Mouse (Mus musculus): ENCODE results near the gene Plxdc1. TPM values are rescaled to one million over a fixed set of nuclear protein-coding genes. Genes with fewer than 3 reads are reported as not detected.

Gene Plxdc1
- polyA plus RNA-seq, 1 experiment from 2014 or later, result 0.38 TPM

GRCm38 (mm10) chr11:97942420-97943111 is 43.7 kb downstream of the Plxdc1 start:
- no peaks in the 10 kb centered on the region for H3K27me3 ChIP-seq (ENCODE audit: control insufficient read depth, insufficient read depth, low read length)
- no peaks in the 10 kb centered on the region for H3K9me3 ChIP-seq (ENCODE audit: control insufficient read depth, low read depth, low read length)
- 76% methylated on average over 15 of the region's 15 CpGs for WGBS
- H3K4me3 ChIP-seq (ENCODE audit: low read depth, low read length), result no peak overlapping the region
- no peak for ATAC-seq (ENCODE audit: insufficient number of reproducible peaks, insufficient read depth, low FRiP score, low read depth)
- no peaks in the 10 kb centered on the region for H3K4me1 ChIP-seq (ENCODE audit: control insufficient read depth, insufficient read depth, low read length)
- H3K36me3 ChIP-seq (ENCODE audit: control insufficient read depth, insufficient read depth, low read length), result no peaks in the 10 kb centered on the region
- no peak overlapping the region for H3K9ac ChIP-seq (replicated peaks; ENCODE audit: low read depth, low read length)
- no peak overlapping the region for H3K4me2 ChIP-seq (replicated peaks; ENCODE audit: low read depth, low read length)
- H3K27ac ChIP-seq (ENCODE audit: low read length), result no peak overlapping the region

- no peak overlapping the region for H3K4me3 ChIP-seq (ENCODE audit: low read depth, low read length)
- no peak overlapping the region for H3K9ac ChIP-seq (replicated peaks; ENCODE audit: low read depth, low read length)
- H3K4me1 ChIP-seq (ENCODE audit: control insufficient read depth, insufficient read depth, low read length), result no peaks in the 10 kb centered on the region
- no peaks in the 10 kb centered on the region for H3K27me3 ChIP-seq (ENCODE audit: control insufficient read depth, insufficient read depth, low read length)
- H3K36me3 ChIP-seq (ENCODE audit: control insufficient read depth, insufficient read depth, low read length), result no peaks in the 10 kb centered on the region
- no peak overlapping the region for H3K4me2 ChIP-seq (replicated peaks; ENCODE audit: low read depth, low read length)
- H3K9me3 ChIP-seq (ENCODE audit: control insufficient read depth, low read depth, low read length), result no peaks in the 10 kb centered on the region
- WGBS, result 50% methylated on average over 2 of the region's 2 CpGs
- ATAC-seq (ENCODE audit: insufficient number of reproducible peaks, insufficient read depth, low FRiP score, low read depth), result no peak
- H3K27ac ChIP-seq (ENCODE audit: low read length), result no peak overlapping the region
Measured at GRCm38 (mm10) chr11:97937469-97938105, 48.7 kb downstream of the Plxdc1 start.

GRCm38 (mm10) chr11:97936758-97937157 is 49.5 kb downstream of the Plxdc1 start:
- no peak for ATAC-seq (ENCODE audit: insufficient number of reproducible peaks, insufficient read depth, low FRiP score, low read depth)
- 34% methylated on average over 3 of the region's 3 CpGs for WGBS

GRCm38 (mm10) chr11:97935913-97936575 is 50.2 kb downstream of the Plxdc1 start:
- H3K9ac ChIP-seq (replicated peaks; ENCODE audit: low read depth, low read length), result no peak overlapping the region
- no peaks in the 10 kb centered on the region for H3K9me3 ChIP-seq (ENCODE audit: control insufficient read depth, low read depth, low read length)
- no peak for ATAC-seq (ENCODE audit: insufficient number of reproducible peaks, insufficient read depth, low FRiP score, low read depth)
- no peaks in the 10 kb centered on the region for H3K4me1 ChIP-seq (ENCODE audit: control insufficient read depth, insufficient read depth, low read length)
- WGBS, result 51% methylated on average over 4 of the region's 4 CpGs
- H3K4me2 ChIP-seq (replicated peaks; ENCODE audit: low read depth, low read length), result no peak overlapping the region
- H3K27ac ChIP-seq (ENCODE audit: low read length), result no peak overlapping the region
- H3K4me3 ChIP-seq (ENCODE audit: low read depth, low read length), result no peak overlapping the region
- no peaks in the 10 kb centered on the region for H3K27me3 ChIP-seq (ENCODE audit: control insufficient read depth, insufficient read depth, low read length)
- no peaks in the 10 kb centered on the region for H3K36me3 ChIP-seq (ENCODE audit: control insufficient read depth, insufficient read depth, low read length)

More at GRCm38 (mm10) chr11:97936758-97937157, 49.5 kb downstream of the Plxdc1 start:
- H3K36me3 ChIP-seq (ENCODE audit: control insufficient read depth, insufficient read depth, low read length), result no peaks in the 10 kb centered on the region
- H3K4me1 ChIP-seq (ENCODE audit: control insufficient read depth, insufficient read depth, low read length), result no peaks in the 10 kb centered on the region
- H3K4me3 ChIP-seq (ENCODE audit: low read depth, low read length), result no peak overlapping the region
- H3K27ac ChIP-seq (ENCODE audit: low read length), result no peak overlapping the region
- no peaks in the 10 kb centered on the region for H3K9me3 ChIP-seq (ENCODE audit: control insufficient read depth, low read depth, low read length)
- no peaks in the 10 kb centered on the region for H3K27me3 ChIP-seq (ENCODE audit: control insufficient read depth, insufficient read depth, low read length)
- no peak overlapping the region for H3K9ac ChIP-seq (replicated peaks; ENCODE audit: low read depth, low read length)
- H3K4me2 ChIP-seq (replicated peaks; ENCODE audit: low read depth, low read length), result no peak overlapping the region

- Histone ChIP-seq H3K9ac (replicated peaks; ENCODE audit: low read depth, low read length) (no peak overlapping the region), H3K9me3 (ENCODE audit: control insufficient read depth, low read depth, low read length) (no peaks in the 10 kb centered on the region), H3K27ac (ENCODE audit: low read length) (no peak overlapping the region), H3K4me3 (ENCODE audit: low read depth, low read length) (no peak overlapping the region), H3K27me3 (ENCODE audit: control insufficient read depth, insufficient read depth, low read length) (no peaks in the 10 kb centered on the region), H3K36me3 (ENCODE audit: control insufficient read depth, insufficient read depth, low read length) (no peaks in the 10 kb centered on the region), H3K4me2 (replicated peaks; ENCODE audit: low read depth, low read length) (no peak overlapping the region), H3K4me1 (ENCODE audit: control insufficient read depth, insufficient read depth, low read length) (no peaks in the 10 kb centered on the region)
- no peak for ATAC-seq (ENCODE audit: insufficient number of reproducible peaks, insufficient read depth, low FRiP score, low read depth)
- WGBS, result 84% methylated on average over 1 of the region's 1 CpGs
Measured at GRCm38 (mm10) chr11:97933553-97933952, 52.7 kb downstream of the Plxdc1 start.

- Histone ChIP-seq H3K4me3 (ENCODE audit: low read depth, low read length) (no peak overlapping the region), H3K27ac (ENCODE audit: low read length) (no peak overlapping the region), H3K4me2 (replicated peaks; ENCODE audit: low read depth, low read length) (no peak overlapping the region), H3K9me3 (ENCODE audit: control insufficient read depth, low read depth, low read length) (no peaks in the 10 kb centered on the region), H3K36me3 (ENCODE audit: control insufficient read depth, insufficient read depth, low read length) (no peaks in the 10 kb centered on the region), H3K27me3 (ENCODE audit: control insufficient read depth, insufficient read depth, low read length) (no peaks in the 10 kb centered on the region), H3K4me1 (ENCODE audit: control insufficient read depth, insufficient read depth, low read length) (no peaks in the 10 kb centered on the region), H3K9ac (replicated peaks; ENCODE audit: low read depth, low read length) (no peak overlapping the region)
- 66% methylated on average over 4 of the region's 4 CpGs for WGBS
- no peak for ATAC-seq (ENCODE audit: insufficient number of reproducible peaks, insufficient read depth, low FRiP score, low read depth)
Measured at GRCm38 (mm10) chr11:97928905-97929304, 57.3 kb downstream of the Plxdc1 start.

GRCm38 (mm10) chr11:97924217-97924616 is 62.0 kb downstream of the Plxdc1 start:
- no peaks in the 10 kb centered on the region for H3K9me3 ChIP-seq (ENCODE audit: control insufficient read depth, low read depth, low read length)
- no peak overlapping the region for H3K4me2 ChIP-seq (replicated peaks; ENCODE audit: low read depth, low read length)
- no peak overlapping the region for H3K9ac ChIP-seq (replicated peaks; ENCODE audit: low read depth, low read length)
- H3K27ac ChIP-seq (ENCODE audit: low read length), result no peak overlapping the region
- no peak for ATAC-seq (ENCODE audit: insufficient number of reproducible peaks, insufficient read depth, low FRiP score, low read depth)
- WGBS, result 91% methylated on average over 10 of the region's 10 CpGs
- no peaks in the 10 kb centered on the region for H3K4me1 ChIP-seq (ENCODE audit: control insufficient read depth, insufficient read depth, low read length)
- H3K36me3 ChIP-seq (ENCODE audit: control insufficient read depth, insufficient read depth, low read length), result no peaks in the 10 kb centered on the region
- no peak overlapping the region for H3K4me3 ChIP-seq (ENCODE audit: low read depth, low read length)
- no peaks in the 10 kb centered on the region for H3K27me3 ChIP-seq (ENCODE audit: control insufficient read depth, insufficient read depth, low read length)

- no peak overlapping the region for H3K27ac ChIP-seq (ENCODE audit: low read length)
- H3K4me2 ChIP-seq (replicated peaks; ENCODE audit: low read depth, low read length), result no peak overlapping the region
- H3K9ac ChIP-seq (replicated peaks; ENCODE audit: low read depth, low read length), result no peak overlapping the region
- H3K4me3 ChIP-seq (ENCODE audit: low read depth, low read length), result no peak overlapping the region
- WGBS, result 85% methylated on average over 9 of the region's 9 CpGs
- no peaks in the 10 kb centered on the region for H3K4me1 ChIP-seq (ENCODE audit: control insufficient read depth, insufficient read depth, low read length)
- no peaks in the 10 kb centered on the region for H3K9me3 ChIP-seq (ENCODE audit: control insufficient read depth, low read depth, low read length)
- no peaks in the 10 kb centered on the region for H3K36me3 ChIP-seq (ENCODE audit: control insufficient read depth, insufficient read depth, low read length)
- no peak for ATAC-seq (ENCODE audit: insufficient number of reproducible peaks, insufficient read depth, low FRiP score, low read depth)
- H3K27me3 ChIP-seq (ENCODE audit: control insufficient read depth, insufficient read depth, low read length), result no peaks in the 10 kb centered on the region
Measured at GRCm38 (mm10) chr11:97923639-97924038, 62.6 kb downstream of the Plxdc1 start.
